Mouse (Mus musculus) frontal cortex, postnatal 25 days (tissue): ENCODE measurements at regions not wholly inside any gene's neighbourhood (a gene's known extent, or its start where the extent isn't known, plus 50 kb on each side); places are given as distances from the start of the nearest gene placed in this dataset.
A peak's percentile ranks its signal among the peaks of the same experiment; 100 is the strongest.

Source experiments
- DNase-seq, 2 experiments: peaks; one replicate each; pipeline ENCODE4 v3.0.0; 2022; ENCODE audit warnings: low spot score in 2 of 2

- DNase-seq, result no peak
Observed at GRCm38 (mm10) chr1:186572651-186573050, 133.1 kb downstream of the Tgfb2 start.

- DNase-seq, result no peak
Observed at GRCm38 (mm10) chr1:186572092-186572491, 133.7 kb downstream of the Tgfb2 start.

- no peak for DNase-seq
Observed at GRCm38 (mm10) chr1:186568496-186568895, 137.3 kb downstream of the Tgfb2 start.

- DNase-seq, result no peak
Observed at GRCm38 (mm10) chr1:186568076-186568475, 137.7 kb downstream of the Tgfb2 start.

- no peak for DNase-seq
Observed at GRCm38 (mm10) chr1:186567136-186567826, 138.5 kb downstream of the Tgfb2 start.

GRCm38 (mm10) chr1:186562027-186562426 is 143.8 kb downstream of the Tgfb2 start:
- DNase-seq, result no peak

- DNase-seq, result no peak
Observed at GRCm38 (mm10) chr1:186555441-186555975, 150.3 kb downstream of the Tgfb2 start.

GRCm38 (mm10) chr1:186554520-186555010 is 151.2 kb downstream of the Tgfb2 start:
- no peak for DNase-seq

- DNase-seq, result no peak
Observed at GRCm38 (mm10) chr1:186552689-186553088, 153.1 kb downstream of the Tgfb2 start.

GRCm38 (mm10) chr1:186550265-186550885 is 155.4 kb downstream of the Tgfb2 start:
- DNase-seq, result peak in 1 of 2 experiments; percentile 6

GRCm38 (mm10) chr1:186549207-186549606 is 156.6 kb downstream of the Tgfb2 start:
- DNase-seq, result no peak

GRCm38 (mm10) chr1:186546386-186547185 is 159.2 kb downstream of the Tgfb2 start:
- no peak for DNase-seq

- no peak for DNase-seq
Observed at GRCm38 (mm10) chr1:186540070-186540469, 165.7 kb downstream of the Tgfb2 start.

GRCm38 (mm10) chr1:186538233-186538632 is 167.6 kb downstream of the Tgfb2 start:
- DNase-seq, result no peak

- DNase-seq, result no peak
Observed at GRCm38 (mm10) chr1:186515976-186516375, 189.8 kb downstream of the Tgfb2 start.

GRCm38 (mm10) chr1:186515071-186515470 is 190.7 kb downstream of the Tgfb2 start:
- no peak for DNase-seq

- no peak for DNase-seq
Observed at GRCm38 (mm10) chr1:186513861-186514260, 191.9 kb downstream of the Tgfb2 start.

GRCm38 (mm10) chr1:186510531-186510930 is 195.3 kb downstream of the Tgfb2 start:
- no peak for DNase-seq

- no peak for DNase-seq
Observed at GRCm38 (mm10) chr1:186508358-186508757, 197.4 kb downstream of the Tgfb2 start.

GRCm38 (mm10) chr1:186507956-186508355 is 197.8 kb downstream of the Tgfb2 start:
- no peak for DNase-seq

GRCm38 (mm10) chr1:186506517-186506916 is 199.3 kb downstream of the Tgfb2 start:
- DNase-seq, result no peak

GRCm38 (mm10) chr1:186505912-186506311 is 199.9 kb downstream of the Tgfb2 start:
- no peak for DNase-seq
